Mouse (Mus musculus) monocyte, adult 2 months (primary cell): ENCODE measurements around the gene 1700019N19Rik.

ENCODE experiments used
- DNase-seq, 2 experiments: peaks; one replicate each; pipeline ENCODE4 v3.0.0; 2022; ENCODE audit warnings: low spot score in 2 of 2, low read depth in 1 of 2

The 1700019N19Rik gene

GRCm38 (mm10) chr19:58808864-58809263 lies 14.6 kb upstream of the 1700019N19Rik start:
- DNase-seq: no peak

- DNase-seq: no peak
Measured at GRCm38 (mm10) chr19:58806364-58806763, 12.1 kb upstream of the 1700019N19Rik start.

GRCm38 (mm10) chr19:58805191-58805779 lies 11.0 kb upstream of the 1700019N19Rik start:
- no peak for DNase-seq

- no peak for DNase-seq
Measured at GRCm38 (mm10) chr19:58795114-58795669, 931 bp upstream of the 1700019N19Rik start.

GRCm38 (mm10) chr19:58789194-58789593 lies 5.1 kb downstream of the 1700019N19Rik start:
- no peak for DNase-seq

GRCm38 (mm10) chr19:58783938-58784337 lies 10.3 kb downstream of the 1700019N19Rik start:
- DNase-seq: no peak

- DNase-seq: no peak
Measured at GRCm38 (mm10) chr19:58781566-58781965, 12.7 kb downstream of the 1700019N19Rik start.

- DNase-seq: no peak
Measured at GRCm38 (mm10) chr19:58776461-58776860, 17.8 kb downstream of the 1700019N19Rik start.

- no peak for DNase-seq
Measured at GRCm38 (mm10) chr19:58767329-58767728, 26.9 kb downstream of the 1700019N19Rik start.

- no peak for DNase-seq
Measured at GRCm38 (mm10) chr19:58762848-58763541, 31.3 kb downstream of the 1700019N19Rik start.

GRCm38 (mm10) chr19:58762316-58762715 lies 31.9 kb downstream of the 1700019N19Rik start:
- DNase-seq: no peak

GRCm38 (mm10) chr19:58759423-58759822 lies 34.8 kb downstream of the 1700019N19Rik start, which contains the start of gene Pnliprp2:
Gene Pnliprp2 (plus strand): TSS chr19:58759719.
- DNase-seq: no peak

- no peak for DNase-seq
Measured at GRCm38 (mm10) chr19:58758871-58759270, 35.4 kb downstream of the 1700019N19Rik start.

- no peak for DNase-seq
Measured at GRCm38 (mm10) chr19:58751504-58751903, 42.8 kb downstream of the 1700019N19Rik start.

- DNase-seq: no peak
Measured at GRCm38 (mm10) chr19:58750822-58751221, 43.4 kb downstream of the 1700019N19Rik start.

GRCm38 (mm10) chr19:58747498-58748000 lies 46.7 kb downstream of the 1700019N19Rik start:
- DNase-seq: no peak

GRCm38 (mm10) chr19:58743736-58744135 lies 50.5 kb downstream of the 1700019N19Rik start:
- DNase-seq: no peak

GRCm38 (mm10) chr19:58742711-58743110 lies 51.5 kb downstream of the 1700019N19Rik start:
- DNase-seq: no peak

- DNase-seq: no peak
Measured at GRCm38 (mm10) chr19:58741036-58741435, 53.2 kb downstream of the 1700019N19Rik start.

GRCm38 (mm10) chr19:58738111-58738510 lies 56.1 kb downstream of the 1700019N19Rik start:
- DNase-seq: no peak
